Mouse (Mus musculus) liver, postnatal 0 days (tissue): ENCODE results near the gene B3gnt8. TPM values are rescaled to one million over a fixed set of nuclear protein-coding genes. Genes with fewer than 3 reads are reported as not detected.

Source experiments
- ATAC-seq: fragments of 200-750 bp; cut with Nextera tagmentation; 2 replicates; pipeline ENCODE4 v1.8.0; 2017; ENCODE audit warnings: mild to moderate bottlenecking, moderate library complexity
- DNase-seq: peaks from one replicate; pipeline ENCODE4 v3.0.0-alpha.2; 2016
- H3K27ac ChIP-seq: fragments of 300-500 bp; sonication (generic); 2 replicates; pipeline ENCODE4 v1.5.1; 2014; ENCODE audit warnings: antibody characterized with exemption, moderate library complexity, mild to moderate bottlenecking, low read depth
- H3K27me3 ChIP-seq: fragments of 300-500 bp; sonication (generic); 2 replicates; pipeline ENCODE4 v1.6.1; 2014; ENCODE audit warnings: low read length, control low read depth, mixed read lengths; ENCODE audit not compliant: insufficient read depth
- H3K36me3 ChIP-seq: fragments of 300-500 bp; sonication (generic); replicated peaks from 2 replicates; pipeline ENCODE4 v1.6.1; 2014; ENCODE audit warnings: mild to moderate bottlenecking, control low read depth, low read length, moderate library complexity, mixed read lengths; ENCODE audit not compliant: insufficient read depth
- H3K4me1 ChIP-seq: fragments of 300-500 bp; sonication (generic); 2 replicates; pipeline ENCODE4 v1.6.1; 2014; ENCODE audit warnings: antibody characterized with exemption, mild to moderate bottlenecking, control low read depth; ENCODE audit not compliant: insufficient read depth
- H3K4me2 ChIP-seq: fragments of 300-500 bp; sonication (generic); 2 replicates; pipeline ENCODE4 v1.6.1; 2014; ENCODE audit warnings: low read depth, mild to moderate bottlenecking, low read length, moderate library complexity, mixed read lengths
- H3K4me3 ChIP-seq: fragments of 300-500 bp; sonication (generic); 2 replicates; pipeline ENCODE4 v1.5.1; 2014; ENCODE audit warnings: low read depth, low read length
- H3K9ac ChIP-seq: fragments of 300-500 bp; sonication (generic); replicated peaks from 2 replicates; pipeline ENCODE4 v1.6.1; 2014; ENCODE audit warnings: mild to moderate bottlenecking, moderate library complexity
- H3K9me3 ChIP-seq: fragments of 300-500 bp; sonication (generic); 2 replicates; pipeline ENCODE4 v1.6.1; 2016; ENCODE audit warnings: mild to moderate bottlenecking, control low read depth, low read length, mixed read lengths
- CTCF ChIP-seq: sonication (generic); IDR thresholded peaks from 2 replicates; pipeline ENCODE4 v1.5.1; 2016; ENCODE audit warnings: antibody characterized with exemption, low read depth
- EP300 ChIP-seq: IDR thresholded peaks from 2 replicates; pipeline ENCODE4 v1.6.1; 2016; ENCODE audit warnings: antibody characterized with exemption, low read depth, mild to moderate bottlenecking
- WGBS: fragments of 180-500 bp; shearing (Covaris S2); extraction: QIAGEN DNeasy Blood & Tissue Kit; methylation state at CpG from one replicate; pipeline ENCODE4 v1.1.7; 2014; ENCODE audit not compliant: insufficient replicate concordance; 5-methylcytosine and 5-hydroxymethylcytosine counted together
- polyA plus RNA-seq: library from polyadenylated mRNA; unstranded; fragments of >200 nt; fragmentation: Nextera tagmentation; extraction: Ambion mirVana; gene quantifications from 2 replicates; pipeline ENCODE4 v1.2.1, GENCODE M21; 2015

B3gnt8 gene
- polyA plus RNA-seq, 1 experiment from 2014 or later, result 3.7 TPM

GRCm38 (mm10) chr7:25618865-25619721, 7.4 kb upstream of the B3gnt8 start, which contains the start of gene Dmac2:
Dmac2 (plus strand) TSS chr7:25619414.
- peak; percentile 93 for DNase-seq
- peak within 1 kb of the TSS; percentile 61 for H3K4me3 ChIP-seq
- H3K36me3 ChIP-seq, result peaks cover 13% of the 10 kb centered on the region
- TF ChIP-seq EP300 (no peak), CTCF (no peak)
- H3K9ac ChIP-seq, result peak within 1 kb of the TSS; percentile 45; the same call in 1 of the 2 replicates
- ATAC-seq, result peak; percentile 95
- no peaks in the 10 kb centered on the region for H3K9me3 ChIP-seq
- no peaks in the 10 kb centered on the region for H3K27me3 ChIP-seq
- peak within 1 kb of the TSS; percentile 70 for H3K4me2 ChIP-seq
- WGBS, result 2% methylated on average over 53 of the region's 53 CpGs
- no peak within 1 kb of the TSS for H3K27ac ChIP-seq
- H3K4me1 ChIP-seq, result peaks cover 7% of the 10 kb centered on the region; the same call in 1 of the 2 replicates

GRCm38 (mm10) chr7:25619722-25619991, 6.8 kb upstream of the B3gnt8 start:
- peak overlapping the region; percentile 61 for H3K4me3 ChIP-seq
- peaks cover 7% of the 10 kb centered on the region; the same call in 1 of the 2 replicates for H3K4me1 ChIP-seq
- peak overlapping the region; percentile 70 for H3K4me2 ChIP-seq
- TF ChIP-seq EP300 (no peak), CTCF (no peak)
- DNase-seq (peak; percentile 14), ATAC-seq (no peak)
- no peak overlapping the region for H3K27ac ChIP-seq
- WGBS, result 21% methylated on average over 5 of the region's 5 CpGs
- no peaks in the 10 kb centered on the region for H3K9me3 ChIP-seq
- peaks cover 15% of the 10 kb centered on the region for H3K36me3 ChIP-seq
- H3K9ac ChIP-seq, result peak overlapping the region; percentile 45; the same call in 1 of the 2 replicates
- no peaks in the 10 kb centered on the region for H3K27me3 ChIP-seq

DNA sequence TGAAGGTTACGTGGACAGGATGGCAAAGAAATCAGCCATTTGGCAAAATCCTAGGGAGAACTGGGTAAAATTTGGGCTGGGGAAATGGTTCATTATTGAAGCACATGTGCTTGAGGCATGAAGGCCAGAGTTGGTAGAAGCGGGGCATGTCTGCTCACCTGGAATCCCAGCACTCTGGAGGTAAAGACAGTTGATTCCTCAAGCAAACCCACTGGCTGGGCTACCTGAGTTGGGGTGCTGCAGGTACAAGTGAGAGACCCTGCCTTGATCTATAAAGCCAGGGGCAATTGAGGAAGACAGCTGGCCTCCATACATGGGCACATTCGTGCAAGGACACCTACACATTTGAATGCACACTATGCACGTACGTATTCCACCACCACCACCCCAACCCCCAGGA, 6.4 kb upstream of the B3gnt8 start:
- Histone ChIP-seq H3K4me2 (peak overlapping the region; percentile 70), H3K9me3 (no peaks in the 10 kb centered on the region), H3K36me3 (peaks cover 18% of the 10 kb centered on the region), H3K4me3 (peak overlapping the region; percentile 61), H3K9ac (no peak overlapping the region), H3K27ac (no peak overlapping the region), H3K4me1 (peaks cover 7% of the 10 kb centered on the region; the same call in 1 of the 2 replicates), H3K27me3 (no peaks in the 10 kb centered on the region)
- ATAC-seq, result no peak
- DNase-seq, result peak; percentile 8
- WGBS, result 84% methylated on average over 5 of the region's 5 CpGs
- TF ChIP-seq CTCF (no peak), EP300 (no peak)

GRCm38 (mm10) chr7:25620751-25621150, 5.7 kb upstream of the B3gnt8 start:
- Histone ChIP-seq H3K9ac (no peak overlapping the region), H3K27ac (no peak overlapping the region), H3K9me3 (no peaks in the 10 kb centered on the region), H3K36me3 (peaks cover 19% of the 10 kb centered on the region), H3K4me1 (peaks cover 5% of the 10 kb centered on the region; the same call in 1 of the 2 replicates), H3K4me3 (no peak overlapping the region), H3K27me3 (no peaks in the 10 kb centered on the region), H3K4me2 (no peak overlapping the region)
- DNase-seq, result no peak
- WGBS, result 88% methylated on average over 11 of the region's 11 CpGs
- no peak for TF ChIP-seq EP300
- no peak for TF ChIP-seq CTCF
- ATAC-seq, result no peak

- no peak overlapping the region for H3K27ac ChIP-seq
- DNase-seq (no peak), ATAC-seq (no peak)
- H3K36me3 ChIP-seq, result peaks cover 23% of the 10 kb centered on the region
- peaks cover 29% of the 10 kb centered on the region for H3K4me1 ChIP-seq
- no peak overlapping the region for H3K9ac ChIP-seq
- no peak overlapping the region for H3K4me2 ChIP-seq
- 83% methylated on average over 11 of the region's 11 CpGs for WGBS
- no peak overlapping the region for H3K4me3 ChIP-seq
- TF ChIP-seq CTCF (no peak), EP300 (no peak)
- H3K9me3 ChIP-seq, result no peaks in the 10 kb centered on the region
- no peaks in the 10 kb centered on the region for H3K27me3 ChIP-seq
Observed at GRCm38 (mm10) chr7:25623857-25624370, 2.5 kb upstream of the B3gnt8 start.

DNA sequence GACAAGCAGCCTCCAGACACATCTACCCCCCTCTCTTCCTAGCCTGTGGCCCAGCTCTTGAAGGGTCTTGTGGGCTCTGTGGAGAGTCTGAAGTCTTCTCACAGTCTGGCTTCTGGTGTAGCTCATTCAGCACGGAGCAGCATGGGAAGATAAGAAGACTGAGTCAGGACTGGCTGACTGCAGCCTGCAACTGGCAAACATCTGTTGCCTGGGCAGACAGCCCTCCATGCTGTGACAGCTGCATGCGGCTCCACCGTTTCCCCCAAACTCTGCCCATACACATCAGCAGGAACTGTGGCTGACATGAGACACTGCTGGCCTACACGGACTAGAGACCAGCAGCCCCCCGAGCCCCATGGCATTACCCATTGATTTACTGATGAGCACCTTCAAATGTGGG, 1.6 kb upstream of the B3gnt8 start:
- 59% methylated on average over 5 of the region's 5 CpGs for WGBS
- no peak for ATAC-seq
- DNase-seq, result no peak

More for the DNA sequence above, 1.6 kb upstream of the B3gnt8 start:
- H3K36me3 ChIP-seq, result peaks cover 32% of the 10 kb centered on the region
- no peak overlapping the region for H3K4me2 ChIP-seq
- TF ChIP-seq CTCF, result no peak
- no peak for TF ChIP-seq EP300
- no peak overlapping the region for H3K4me3 ChIP-seq
- no peaks in the 10 kb centered on the region for H3K9me3 ChIP-seq
- H3K27ac ChIP-seq, result 0 out of 2 replicates have a peak overlapping the region, but pooled peaks have one; percentile 16
- H3K4me1 ChIP-seq, result peaks cover 28% of the 10 kb centered on the region
- no peak overlapping the region for H3K9ac ChIP-seq
- no peaks in the 10 kb centered on the region for H3K27me3 ChIP-seq
